Mouse (Mus musculus) heart, adult 18-20 months (tissue): ENCODE data around the gene Prim2. TPM values are rescaled to one million over a fixed set of nuclear protein-coding genes. Genes with fewer than 3 reads are reported as not detected.
"Not testable (repeated sequence)": the region's sequence is repeated elsewhere in the genome, so short reads cannot be mapped to it uniquely, and the experiment has no call there.

Source experiments
- DNase-seq, 2 experiments: peaks; one replicate each; pipeline ENCODE4 v3.0.0; 2021 to 2022; ENCODE audit warnings: mixed read lengths in 1 of 2
- total RNA-seq, 2 experiments: library from RNA; stranded (reverse); gene quantifications; 2 replicates each; pipeline ENCODE4 v1.2.3; 2021

The Prim2 gene
- total RNA-seq, 2 experiments from 2014 or later = 1.7 to 2.8 TPM

DNA sequence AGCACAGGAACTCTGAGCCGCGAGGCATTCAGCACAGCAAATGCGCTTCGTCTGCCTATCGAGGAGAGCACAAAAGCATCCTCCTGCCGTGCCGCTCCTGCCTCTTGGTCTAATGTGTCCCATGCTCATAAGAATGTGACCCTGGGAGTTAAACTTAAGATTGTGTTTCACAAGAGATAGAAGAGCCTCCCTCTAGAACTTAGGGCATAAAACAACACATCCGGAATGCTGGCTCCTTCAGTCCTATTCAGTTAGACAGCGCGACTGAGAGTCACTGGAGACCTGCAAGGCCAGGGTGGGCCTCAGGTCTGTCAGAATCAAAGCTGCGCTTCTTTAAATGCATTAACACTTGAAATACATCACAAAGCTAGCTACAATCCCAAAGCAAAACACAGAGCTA is 18.7 kb downstream of the Prim2 start:
- DNase-seq = no peak

DNA sequence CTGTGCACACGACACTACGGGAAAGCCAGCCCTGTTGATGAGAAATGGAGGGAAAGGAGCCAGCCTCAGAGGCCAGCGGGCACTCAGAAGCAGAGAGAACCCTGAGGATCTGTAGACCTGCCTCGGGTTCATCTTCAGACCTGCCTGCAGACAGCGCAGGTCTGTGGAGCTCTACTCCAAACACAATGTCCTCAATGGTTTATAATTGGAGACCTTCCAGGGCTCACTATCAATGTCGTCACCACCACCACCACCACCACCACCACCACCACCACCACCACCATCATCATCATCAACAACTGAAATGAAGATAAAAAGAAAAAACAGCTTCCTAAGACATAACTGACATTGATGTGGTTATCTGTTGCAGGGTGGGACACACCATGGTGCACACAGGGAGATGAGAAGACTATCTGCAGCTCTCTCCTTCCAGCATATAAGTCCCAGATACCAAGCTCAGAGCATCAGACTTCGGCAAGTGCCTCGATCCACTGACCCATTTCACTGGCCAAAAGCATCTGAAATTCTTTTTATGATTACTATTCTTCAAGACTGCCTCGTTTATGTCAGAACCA is 20.0 kb downstream of the Prim2 start:
- DNase-seq = no peak

GRCm38 (mm10) chr1:33649021-33649420 is 20.6 kb downstream of the Prim2 start:
- no peak for DNase-seq

- no peak for DNase-seq
These were observed 21.9 kb downstream of the Prim2 start for GRCm38 (mm10) chr1:33647661-33648060.

GRCm38 (mm10) chr1:33647173-33647572 is 22.4 kb downstream of the Prim2 start:
- DNase-seq = peak in 1 of 2 experiments; percentile 40

GRCm38 (mm10) chr1:33645689-33646088 is 23.9 kb downstream of the Prim2 start:
- DNase-seq = peak; percentile 28 to 52

DNA sequence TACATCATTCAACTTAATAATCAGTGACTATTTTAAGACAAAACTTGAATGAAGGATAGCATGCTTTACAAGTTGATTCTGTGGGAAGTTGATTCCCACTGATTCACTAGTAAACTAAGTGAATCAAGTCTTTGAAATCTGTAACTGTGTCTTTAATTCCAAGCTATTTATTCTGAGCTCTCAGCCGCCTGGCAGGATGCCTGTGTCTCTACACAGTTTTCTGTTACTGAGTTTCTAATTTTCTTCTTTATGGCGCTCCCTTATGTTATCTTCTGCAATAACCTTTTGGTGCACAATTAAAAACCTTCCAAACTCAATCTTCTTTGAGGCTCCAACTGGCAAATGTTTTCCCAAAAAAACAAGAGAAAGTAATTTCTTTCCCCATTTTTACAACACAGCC is 28.5 kb downstream of the Prim2 start:
- DNase-seq = peak; percentile 18 to 27

DNA sequence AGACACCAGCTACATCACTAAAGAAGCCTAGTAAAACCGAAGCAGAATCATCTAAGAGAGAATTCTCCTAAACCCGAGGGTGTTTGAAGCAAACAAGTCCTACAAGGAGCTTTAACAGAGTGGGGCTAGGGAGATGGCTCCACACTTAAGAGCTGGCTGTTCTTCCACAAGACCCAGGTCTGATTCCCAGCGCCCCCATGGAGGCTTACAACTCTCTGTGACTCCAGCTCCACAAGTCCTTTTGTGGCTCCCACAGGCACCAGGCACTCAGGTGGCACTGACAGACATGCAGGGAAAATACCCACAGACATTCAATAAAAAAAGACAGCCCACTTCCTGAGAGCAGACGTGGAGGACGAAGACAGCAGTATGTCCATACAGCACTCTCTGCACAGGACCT is 29.5 kb downstream of the Prim2 start:
- no peak for DNase-seq

- no peak for DNase-seq
These were observed 30.4 kb downstream of the Prim2 start for GRCm38 (mm10) chr1:33639234-33639633.

- DNase-seq = no peak
These were observed 31.8 kb downstream of the Prim2 start for GRCm38 (mm10) chr1:33637827-33638226.

DNA sequence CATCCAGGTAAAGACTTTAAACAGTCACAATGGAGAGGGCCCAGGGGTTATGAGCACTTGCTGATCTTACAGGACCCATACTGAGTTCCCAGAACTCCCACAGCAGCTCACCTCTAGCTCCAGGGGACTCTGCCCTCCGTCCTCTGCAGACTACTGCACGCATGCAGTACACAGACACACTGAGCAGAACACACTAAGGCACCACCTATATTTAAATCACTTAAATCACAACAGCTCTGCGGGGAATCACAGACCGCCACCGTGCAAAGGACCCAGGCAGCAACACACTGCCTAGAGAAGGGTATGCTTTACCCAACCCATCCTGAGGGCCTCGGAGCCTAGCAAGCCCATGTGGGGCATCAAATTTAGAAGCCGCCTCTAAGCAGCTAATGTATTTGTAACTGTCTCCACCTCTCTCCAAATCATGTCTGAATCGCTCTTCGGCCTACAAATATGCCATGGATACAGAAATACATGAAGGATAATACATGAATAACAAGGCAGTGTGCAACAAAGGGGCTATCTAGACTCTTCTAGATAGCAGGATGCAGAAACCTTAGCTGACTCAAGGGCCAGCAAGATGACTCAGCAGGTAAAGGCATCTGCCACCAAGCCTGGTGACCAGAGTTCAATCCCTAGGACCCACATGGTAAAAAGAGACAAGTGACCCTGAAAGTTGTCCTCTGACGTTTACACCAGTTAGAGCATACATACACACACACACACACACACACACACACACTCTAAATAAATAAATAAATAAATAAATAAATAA is 33.0 kb downstream of the Prim2 start:
- DNase-seq = no peak

DNA sequence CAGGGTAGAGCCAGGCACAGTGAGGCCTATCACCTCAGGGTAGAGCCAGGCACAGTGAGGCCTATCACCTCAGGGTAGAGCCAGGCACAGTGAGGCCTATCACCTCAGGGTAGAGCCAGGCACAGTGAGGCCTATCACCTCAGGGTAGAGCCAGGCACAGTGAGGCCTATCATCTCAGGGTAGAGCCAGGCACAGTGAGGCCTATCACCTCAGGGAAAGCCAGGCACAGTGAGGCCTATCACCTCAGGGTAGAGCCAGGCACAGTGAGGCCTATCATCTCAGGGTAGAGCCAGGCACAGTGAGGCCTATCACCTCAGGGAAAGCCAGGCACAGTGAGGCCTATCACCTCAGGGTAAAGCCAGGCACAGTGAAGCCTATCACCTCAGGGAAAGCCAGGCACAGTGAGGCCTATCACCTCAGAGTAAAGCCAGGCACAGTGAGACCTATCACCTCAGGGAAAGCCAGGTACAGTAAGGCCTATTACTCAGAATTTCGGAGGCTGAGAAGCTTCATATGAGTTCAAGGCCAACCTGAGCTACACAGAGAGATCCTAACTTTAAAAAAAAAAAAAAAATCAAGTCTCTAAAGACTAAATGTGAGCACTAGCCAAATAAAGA is 38.5 kb downstream of the Prim2 start:
- DNase-seq = not testable (repeated sequence)

DNA sequence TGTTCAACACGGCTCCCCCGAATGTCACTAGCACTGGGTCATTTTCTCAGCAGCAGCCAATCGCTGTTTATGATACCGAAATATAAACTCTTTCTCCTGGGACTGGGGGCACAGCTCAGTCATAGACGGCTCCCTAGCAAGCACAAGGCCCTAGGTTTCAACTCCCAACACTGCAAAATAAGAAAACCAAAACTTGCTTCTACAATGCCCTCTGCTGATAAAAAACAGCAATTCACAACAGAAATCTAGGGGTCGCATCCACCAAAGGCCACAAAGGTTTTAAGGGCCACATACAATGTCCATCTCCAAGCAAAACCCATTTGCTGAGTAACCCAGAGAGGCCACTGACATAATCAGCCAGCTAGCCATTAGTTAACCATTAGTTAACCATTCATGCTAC is 41.8 kb downstream of the Prim2 start:
- no peak for DNase-seq

DNA sequence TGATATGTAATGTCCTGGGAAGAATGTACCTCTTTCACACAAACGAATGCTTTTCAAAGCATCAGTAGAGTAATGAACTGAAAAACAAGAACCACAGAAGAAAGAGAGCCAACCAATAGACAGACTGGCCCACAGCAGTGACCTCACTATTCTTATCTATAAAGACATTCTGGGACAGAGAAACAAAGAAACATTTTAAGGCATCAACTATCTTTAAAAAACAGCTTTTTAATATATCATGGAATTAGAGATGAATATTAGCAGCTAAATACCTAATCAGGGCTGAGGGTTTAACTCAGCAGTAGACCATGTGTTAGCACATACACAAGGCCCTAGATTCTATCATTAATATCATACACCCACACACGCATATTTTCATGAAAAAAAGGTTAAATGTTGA is 42.5 kb downstream of the Prim2 start:
- no peak for DNase-seq

GRCm38 (mm10) chr1:33624900-33625299 is 44.7 kb downstream of the Prim2 start:
- no peak for DNase-seq

- no peak for DNase-seq
These were observed 45.2 kb downstream of the Prim2 start for GRCm38 (mm10) chr1:33624441-33624840.

GRCm38 (mm10) chr1:33621791-33622190 is 47.8 kb downstream of the Prim2 start:
- DNase-seq = no peak

DNA sequence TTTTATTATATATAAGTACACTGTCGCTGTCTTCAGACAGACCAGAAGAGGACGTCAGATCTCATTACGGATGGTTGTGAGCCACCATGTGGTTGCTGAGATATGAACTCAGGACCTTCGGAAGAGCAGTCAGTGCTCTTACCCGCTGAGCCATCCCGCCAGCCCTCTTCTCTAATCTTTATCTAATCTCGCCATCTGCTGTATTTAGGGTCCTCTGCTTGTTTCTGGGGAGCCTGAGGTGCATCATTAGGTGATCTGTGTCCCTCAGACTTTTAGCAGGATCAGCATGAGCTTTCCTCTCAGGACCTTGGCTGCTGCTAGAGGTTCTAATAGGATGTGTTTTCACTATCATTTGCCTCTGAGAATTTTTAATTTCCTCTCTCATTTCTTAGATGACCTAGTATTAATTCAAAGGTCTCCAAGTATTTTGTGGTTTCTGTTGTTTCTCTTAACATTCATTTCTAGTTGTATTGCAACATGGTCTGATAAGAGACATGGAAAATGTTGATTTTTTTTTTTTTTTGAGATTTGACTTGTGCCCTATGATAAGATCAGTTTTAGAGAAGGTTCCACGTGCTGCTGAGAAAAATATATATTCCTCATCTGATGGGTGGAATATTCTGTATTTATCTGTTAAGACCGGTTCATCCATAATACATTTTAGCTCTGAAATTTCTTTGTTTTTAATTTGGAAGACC is 49.4 kb downstream of the Prim2 start:
- no peak for DNase-seq

GRCm38 (mm10) chr1:33616642-33617041 is 53.0 kb downstream of the Prim2 start:
- DNase-seq = not testable (repeated sequence)

DNA sequence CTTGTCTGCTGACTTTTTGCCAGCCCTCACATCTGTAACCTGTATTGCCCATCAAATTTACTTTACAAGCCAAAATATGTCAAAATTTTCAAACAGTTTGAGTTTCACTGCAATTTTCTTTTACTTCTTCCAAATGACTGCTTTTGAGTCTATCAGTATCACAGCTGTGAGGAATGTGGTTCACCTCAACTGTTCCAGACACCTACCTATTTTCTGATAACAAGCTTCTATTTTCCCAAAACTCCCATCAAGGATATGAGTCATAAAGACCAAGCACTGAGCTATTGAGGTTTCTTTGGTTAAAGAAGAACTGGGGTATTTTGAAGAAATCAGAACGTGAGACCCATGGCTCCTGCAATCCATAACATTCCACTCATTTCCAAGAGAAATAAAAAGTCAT is 57.5 kb downstream of the Prim2 start:
- no peak for DNase-seq

GRCm38 (mm10) chr1:33610026-33610721 is 59.4 kb downstream of the Prim2 start:
- DNase-seq = no peak

DNA sequence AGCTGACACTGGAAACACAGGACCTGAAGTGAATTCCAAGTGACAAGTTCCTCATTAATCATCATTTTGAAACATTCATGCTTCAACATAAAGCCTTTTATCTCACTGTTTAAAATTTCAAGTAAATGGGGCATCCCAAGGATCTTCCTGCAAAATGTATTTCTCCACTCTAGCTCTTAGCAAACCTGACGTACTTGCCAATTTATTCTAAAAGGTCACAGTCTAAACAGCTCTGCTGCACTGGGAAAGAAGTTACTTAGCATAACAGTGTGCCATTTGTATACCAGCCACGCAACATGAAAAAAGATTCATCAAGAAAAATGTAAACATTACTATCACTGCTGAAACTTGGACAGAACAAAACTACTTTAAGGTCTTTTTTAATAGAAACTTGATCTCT is 61.5 kb downstream of the Prim2 start:
- DNase-seq = no peak
